Mouse (Mus musculus) left cerebral cortex, postnatal 14 days (tissue): ENCODE data around the gene Emc8. TPM values are rescaled to one million over a fixed set of nuclear protein-coding genes. Genes with fewer than 3 reads are reported as not detected.
A peak's percentile ranks its signal among the peaks of the same experiment; 100 is the strongest.

ENCODE experiments used
- DNase-seq, 2 experiments: peaks; one replicate each; pipeline ENCODE4 v3.0.0; 2021 to 2022; ENCODE audit warnings: low spot score in 2 of 2, mixed read lengths in 1 of 2
- intact Hi-C: fragments of 180-260 bp; cut with DNase I; formaldehyde crosslinking; loops from one replicate; pipeline ENCODE4 v1.15.1; 2025
- total RNA-seq, 2 experiments: library from RNA; stranded (reverse); gene quantifications; 2 replicates each; pipeline ENCODE4 v1.2.3; 2021

Gene Emc8
- total RNA-seq, 2 experiments from 2014 or later, result 72.6 to 78.6 TPM

DNA sequence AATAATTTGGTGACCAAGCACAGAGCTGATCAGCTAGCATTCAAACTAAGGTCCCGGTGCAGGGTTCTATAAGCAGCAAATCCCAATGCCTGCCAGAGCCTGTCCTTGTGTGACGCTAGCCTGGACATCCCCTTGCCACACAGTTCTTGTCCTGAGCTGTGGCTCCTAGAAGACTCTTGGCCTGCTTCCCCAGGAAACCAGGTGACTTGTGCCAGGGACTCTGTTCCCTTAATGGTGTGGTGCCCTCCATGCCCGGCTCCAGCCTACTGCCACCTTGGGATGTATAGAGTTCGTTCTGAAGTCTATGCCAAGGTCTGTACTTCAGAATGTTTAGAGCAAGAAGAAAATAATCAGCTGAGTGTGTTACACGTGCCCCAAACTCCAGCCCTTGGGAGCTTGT is 18.2 kb upstream of the Emc8 start:
- intact Hi-C loops, result no loop called here
- DNase-seq, result no peak

DNA sequence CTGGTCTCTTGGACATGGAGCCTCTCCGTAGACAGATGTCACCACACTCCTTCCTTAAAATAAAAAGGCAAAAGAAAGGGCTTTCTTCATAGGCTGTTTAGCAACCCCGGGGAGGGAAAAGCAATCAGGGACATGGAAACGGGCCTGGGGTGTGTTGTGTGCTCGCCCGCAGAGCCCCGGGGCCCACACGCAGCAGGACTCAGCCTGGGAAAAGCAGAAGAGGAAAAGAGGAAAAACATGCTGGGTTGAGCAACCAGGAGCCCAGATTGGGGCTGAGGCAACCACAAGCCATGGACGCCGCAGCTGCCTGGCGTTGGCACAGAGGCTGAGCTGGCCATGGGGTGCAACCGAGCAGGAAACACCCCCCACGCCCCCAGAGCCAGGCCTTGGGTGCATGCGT is 17.7 kb upstream of the Emc8 start:
- intact Hi-C loops, result no loop called here
- DNase-seq, result no peak

DNA sequence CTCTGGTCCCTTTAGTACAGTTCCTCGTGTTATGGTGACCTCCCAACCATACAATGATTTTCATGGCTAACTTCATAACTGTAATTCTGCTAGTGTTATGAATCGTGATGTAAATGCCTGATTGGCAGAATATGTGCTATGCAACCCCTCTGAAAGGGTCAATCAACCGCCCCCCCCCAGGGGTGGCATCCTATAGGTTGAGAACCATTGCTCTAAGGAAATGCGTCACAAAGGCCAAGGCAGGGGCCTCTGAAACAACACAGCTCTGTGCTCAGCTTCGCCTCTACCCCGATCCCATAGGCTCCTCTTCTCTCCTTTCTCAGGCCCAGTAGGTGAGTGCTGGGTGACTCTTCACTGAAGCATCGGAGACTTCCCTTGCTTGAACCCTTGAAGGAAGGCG is 17.2 kb upstream of the Emc8 start:
- no peak for DNase-seq
- intact Hi-C loops, result no loop called here

DNA sequence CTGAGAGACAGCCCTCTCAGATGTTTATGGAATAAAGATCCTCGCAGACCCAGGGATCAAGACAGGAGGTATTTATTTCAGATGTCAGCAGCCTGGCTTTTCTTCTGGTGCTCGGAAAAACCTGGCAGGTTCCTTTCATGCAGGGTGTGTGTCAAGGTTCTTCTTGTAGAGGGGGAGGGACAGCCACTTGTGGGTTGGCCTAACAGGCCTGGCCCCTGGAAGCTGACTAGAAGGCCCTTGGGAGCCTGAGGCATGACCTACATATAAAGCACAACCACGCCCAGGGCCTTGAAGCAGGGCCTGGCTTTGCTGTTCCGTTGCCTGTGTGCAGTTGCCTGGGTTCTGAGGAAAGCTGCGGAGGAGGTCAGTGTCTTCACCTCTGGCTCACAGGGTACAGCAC is 16.7 kb upstream of the Emc8 start:
- DNase-seq, result no peak
- intact Hi-C loops, result no loop called here

DNA sequence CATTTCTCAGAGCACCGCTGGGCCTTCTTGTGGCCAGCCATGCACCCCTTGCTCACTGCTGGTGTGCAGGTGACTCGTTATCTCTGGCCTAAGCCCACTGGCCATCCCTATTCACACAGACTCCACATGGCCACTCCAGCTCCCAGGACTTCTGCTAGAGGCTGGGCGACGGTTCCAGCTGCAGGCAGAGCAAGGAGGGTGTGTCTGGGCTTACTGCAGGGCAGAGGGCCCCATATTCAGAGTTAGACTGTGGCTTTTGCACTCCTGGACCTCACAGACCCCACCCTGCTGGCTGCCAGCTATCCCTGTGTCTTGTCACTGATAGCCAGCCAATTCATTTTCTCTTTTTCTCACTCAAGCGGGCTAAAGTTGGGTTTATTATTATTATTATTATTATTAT is 15.7 kb upstream of the Emc8 start:
- DNase-seq, result no peak
- intact Hi-C loops, result loop anchor here (5.0 kb wide), 1 partner anchor 408 kb away; no protein-coding TSS in a partner anchor

DNA sequence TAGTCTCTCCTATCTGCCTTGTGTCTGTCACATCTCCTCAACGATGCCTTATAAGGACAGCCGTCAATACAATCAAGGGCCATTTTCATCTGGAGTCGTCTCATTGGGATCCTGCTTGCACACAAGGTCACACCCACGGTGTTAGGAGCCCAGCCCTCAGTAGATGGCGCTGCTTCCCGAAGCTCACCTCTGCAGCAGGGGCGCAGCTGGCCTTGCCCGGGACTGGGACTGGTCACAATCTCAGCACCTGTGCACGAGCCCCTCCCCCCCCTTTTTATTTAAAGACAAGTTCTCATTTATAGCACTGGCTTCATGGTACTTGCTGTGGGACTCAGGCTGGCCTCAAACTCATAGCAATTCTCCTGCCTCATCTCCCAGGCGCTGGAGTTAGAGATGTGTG is 15.2 kb upstream of the Emc8 start:
- DNase-seq, result peak in 1 of 2 experiments; percentile 64
- intact Hi-C loops, result loop anchor here (5.0 kb wide), 1 partner anchor 409 kb away; no protein-coding TSS in a partner anchor

DNA sequence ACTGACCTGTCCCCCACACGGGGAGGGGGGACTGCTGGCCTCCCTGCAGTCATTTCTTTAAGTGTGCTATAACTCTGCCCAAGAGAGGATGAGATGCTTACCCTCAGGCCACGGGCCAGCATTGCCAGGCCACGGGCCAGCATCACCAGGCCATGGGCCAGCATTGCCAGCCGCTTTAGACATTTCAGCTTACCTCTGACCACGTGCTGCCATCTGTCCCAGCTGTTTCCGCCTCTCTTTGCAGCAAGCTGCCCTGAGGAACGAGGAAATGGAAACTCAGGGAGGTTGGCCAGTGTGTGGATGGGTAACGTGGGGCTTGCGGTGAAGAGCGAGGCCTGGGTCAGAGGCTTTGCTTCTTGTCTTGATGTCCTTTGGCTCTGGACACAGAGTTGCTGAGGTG is 12.7 kb upstream of the Emc8 start:
- intact Hi-C loops, result loop anchor here (5.0 kb wide), 1 partner anchor 411 kb away; no protein-coding TSS in a partner anchor
- no peak for DNase-seq

DNA sequence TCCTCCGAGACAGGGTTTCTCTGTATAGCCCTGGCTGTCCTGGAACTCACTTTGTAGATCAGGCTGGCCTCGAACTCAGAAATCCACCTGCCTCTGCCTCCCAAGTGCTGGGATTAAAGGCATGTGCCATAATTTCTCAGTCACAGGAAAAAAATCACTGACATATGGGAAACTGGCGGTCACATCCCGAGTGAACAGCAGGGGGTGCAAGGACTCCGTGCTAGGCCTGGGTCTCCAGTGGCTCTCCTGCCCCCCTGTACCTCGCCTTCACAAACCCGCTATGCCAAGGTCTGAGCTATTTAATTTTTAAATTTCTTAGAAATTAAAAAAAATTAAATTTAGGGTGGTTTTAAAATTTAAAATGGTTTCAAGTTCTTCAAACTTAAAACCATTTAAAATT is 12.0 kb upstream of the Emc8 start:
- peak in 1 of 2 experiments; percentile 66 for DNase-seq
- intact Hi-C loops, result loop anchor here (1.0 to 5.0 kb wide), 2 partner anchors 116 to 412 kb away; no protein-coding TSS in a partner anchor

DNA sequence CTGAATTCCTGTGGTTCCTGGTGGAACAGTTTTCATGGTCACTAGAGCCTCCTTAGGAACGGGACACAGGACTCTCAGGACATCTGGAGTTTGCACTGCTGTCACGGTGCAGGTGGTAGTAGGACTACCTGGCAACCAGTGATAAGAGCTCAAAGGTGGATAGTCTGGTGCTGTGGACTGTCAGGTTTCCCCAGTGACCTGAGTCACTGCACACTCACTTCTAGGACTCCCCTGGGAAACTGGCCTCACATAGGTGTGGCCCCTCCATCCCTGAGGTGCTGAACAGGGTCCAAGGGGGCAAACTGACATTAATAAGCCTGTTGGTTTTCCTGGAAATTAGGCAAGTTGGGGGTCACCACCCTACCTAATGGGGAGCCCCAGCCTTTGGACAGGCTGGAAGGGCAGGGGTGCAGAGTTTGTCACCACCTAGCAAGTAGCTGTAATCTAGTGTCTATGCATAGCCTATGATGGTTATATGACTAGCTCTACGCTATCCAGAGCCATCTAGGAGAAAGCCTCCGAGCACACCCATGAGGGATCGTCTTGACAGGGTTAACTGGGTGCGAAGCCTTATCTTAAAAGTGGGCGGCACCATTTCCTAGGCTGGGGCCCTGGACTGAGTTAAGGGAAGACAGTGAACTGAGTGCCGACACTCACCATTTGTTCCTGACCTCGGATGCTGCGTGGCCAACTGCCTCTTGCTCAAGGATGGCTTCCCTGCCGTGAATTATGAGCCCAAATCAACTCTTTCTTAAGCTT is 11.4 kb upstream of the Emc8 start:
- intact Hi-C loops, result loop anchor here (1.0 to 5.0 kb wide), 3 partner anchors 57 to 412 kb away; partner anchors contain the start of gene Irf8

DNA sequence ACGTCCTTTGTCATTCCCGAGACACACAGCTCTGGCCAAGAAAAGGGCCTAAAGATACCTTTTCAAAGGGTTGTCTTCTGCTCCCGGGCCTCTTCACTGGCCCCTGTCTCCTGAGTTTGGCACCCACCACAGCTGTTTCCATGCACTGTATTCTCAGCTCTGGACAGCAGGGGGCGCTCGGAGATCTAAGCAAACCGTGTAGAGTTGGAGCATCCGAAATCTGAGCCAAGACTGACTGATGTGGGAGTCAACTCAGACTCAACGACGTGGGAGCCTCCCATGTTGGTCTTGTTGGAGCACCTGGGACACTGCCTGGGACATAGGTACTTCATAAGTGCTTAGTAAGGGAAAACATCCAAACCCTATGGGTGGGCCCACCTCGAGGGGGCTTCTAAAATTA is 10.1 kb upstream of the Emc8 start:
- intact Hi-C loops, result loop anchor here (5.0 kb wide), 1 partner anchor 59 kb away; the partner anchor contains the start of gene Irf8
- DNase-seq, result peak; percentile 91 to 92

More for the DNA sequence above, 11.4 kb upstream of the Emc8 start:
- no peak for DNase-seq

DNA sequence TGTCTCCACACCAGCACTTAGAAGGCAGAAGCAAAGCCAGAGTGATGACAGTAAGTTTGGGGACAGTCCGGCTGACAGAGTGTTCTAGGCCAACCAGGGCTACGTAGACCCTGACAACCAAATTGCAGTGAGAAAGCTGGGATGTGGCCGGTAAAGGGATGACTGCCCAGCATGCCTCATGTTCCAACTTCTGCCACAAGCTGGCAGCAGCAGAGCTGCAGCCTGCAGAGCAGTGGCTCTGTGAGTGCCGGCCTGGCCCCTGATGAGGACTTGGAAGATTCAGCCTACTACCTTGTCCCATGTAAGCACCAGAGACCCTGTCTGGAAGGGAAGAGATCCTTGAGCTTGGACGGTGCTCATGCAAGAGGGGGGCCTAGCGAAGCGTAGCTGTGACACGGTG is 7.3 kb upstream of the Emc8 start:
- intact Hi-C loops, result loop anchor here (5.0 kb wide), 1 partner anchor 62 kb away; the partner anchor contains the start of gene Irf8

DNA sequence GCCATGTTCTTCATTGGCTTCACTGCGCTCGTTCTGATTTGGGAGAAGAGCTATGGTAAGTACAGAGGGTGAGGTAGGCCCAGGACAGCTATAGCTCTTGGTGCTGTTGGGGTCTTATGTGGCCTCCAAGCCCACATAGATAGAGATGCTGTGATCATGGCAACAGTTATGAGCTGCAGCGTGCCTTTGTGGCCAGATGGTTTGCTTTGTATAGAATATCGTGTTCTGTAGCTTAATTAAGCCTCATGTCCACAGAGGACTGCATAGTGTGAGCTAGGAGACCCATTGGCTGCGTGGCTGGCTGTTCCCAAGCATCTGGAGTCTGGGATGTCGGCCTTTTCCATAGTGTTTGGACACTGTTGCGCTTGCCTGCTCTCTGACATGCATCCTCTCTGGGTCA is 4.9 kb upstream of the Emc8 start:
- DNase-seq, result peak; percentile 38 to 77
- intact Hi-C loops, result no loop called here

More for the DNA sequence above, 7.3 kb upstream of the Emc8 start:
- no peak for DNase-seq

DNA sequence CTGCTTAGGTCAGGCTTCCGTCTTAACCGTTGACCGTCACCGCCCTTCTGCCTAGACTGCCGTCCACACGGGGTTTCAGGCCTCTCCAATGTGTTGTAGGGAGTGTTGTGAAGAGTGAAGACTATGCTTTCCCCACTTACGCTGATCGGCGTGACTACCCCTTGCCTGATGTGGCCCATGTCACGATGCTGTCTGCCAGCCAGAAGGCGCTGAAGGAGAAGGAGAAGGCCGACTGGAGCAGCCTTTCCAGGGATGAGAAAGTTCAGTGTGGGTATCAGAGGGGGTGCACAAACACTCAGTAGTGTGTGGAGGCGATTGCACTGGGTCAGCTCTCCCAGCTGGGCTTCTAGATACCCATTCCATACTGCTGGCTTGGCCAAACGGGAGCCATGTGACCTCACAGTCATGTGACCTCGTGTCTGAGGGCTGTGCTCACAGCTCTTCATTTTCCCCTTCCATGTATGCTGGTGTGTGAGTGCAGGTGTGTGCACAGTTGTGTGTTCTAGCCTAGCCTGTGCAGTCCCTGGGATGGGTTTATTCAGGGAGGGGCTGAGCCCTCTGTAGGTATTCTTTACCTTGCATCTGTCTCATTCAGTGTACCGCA is 4.4 kb upstream of the Emc8 start:
- intact Hi-C loops, result no loop called here
- no peak for DNase-seq

DNA sequence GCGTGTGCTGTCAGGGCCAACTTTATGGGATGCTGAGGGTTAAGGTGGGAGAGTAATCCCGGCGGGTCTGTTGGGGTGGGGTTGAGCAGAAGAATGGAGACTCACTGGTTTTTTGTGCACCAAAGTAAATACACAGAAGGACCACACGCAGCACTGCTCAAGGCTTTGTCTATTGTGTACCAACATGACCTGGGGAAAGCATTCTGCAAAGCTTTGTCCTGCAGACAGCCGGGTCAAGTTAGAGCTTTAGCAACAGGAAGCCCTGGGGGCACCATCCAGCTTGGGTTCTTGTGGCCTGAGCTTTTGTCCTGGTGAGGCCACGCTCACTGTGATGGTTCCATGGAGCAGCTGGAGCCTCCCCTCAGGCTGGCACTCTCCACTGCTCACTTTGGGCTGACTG is 3.4 kb upstream of the Emc8 start:
- no peak for DNase-seq
- intact Hi-C loops, result no loop called here

DNA sequence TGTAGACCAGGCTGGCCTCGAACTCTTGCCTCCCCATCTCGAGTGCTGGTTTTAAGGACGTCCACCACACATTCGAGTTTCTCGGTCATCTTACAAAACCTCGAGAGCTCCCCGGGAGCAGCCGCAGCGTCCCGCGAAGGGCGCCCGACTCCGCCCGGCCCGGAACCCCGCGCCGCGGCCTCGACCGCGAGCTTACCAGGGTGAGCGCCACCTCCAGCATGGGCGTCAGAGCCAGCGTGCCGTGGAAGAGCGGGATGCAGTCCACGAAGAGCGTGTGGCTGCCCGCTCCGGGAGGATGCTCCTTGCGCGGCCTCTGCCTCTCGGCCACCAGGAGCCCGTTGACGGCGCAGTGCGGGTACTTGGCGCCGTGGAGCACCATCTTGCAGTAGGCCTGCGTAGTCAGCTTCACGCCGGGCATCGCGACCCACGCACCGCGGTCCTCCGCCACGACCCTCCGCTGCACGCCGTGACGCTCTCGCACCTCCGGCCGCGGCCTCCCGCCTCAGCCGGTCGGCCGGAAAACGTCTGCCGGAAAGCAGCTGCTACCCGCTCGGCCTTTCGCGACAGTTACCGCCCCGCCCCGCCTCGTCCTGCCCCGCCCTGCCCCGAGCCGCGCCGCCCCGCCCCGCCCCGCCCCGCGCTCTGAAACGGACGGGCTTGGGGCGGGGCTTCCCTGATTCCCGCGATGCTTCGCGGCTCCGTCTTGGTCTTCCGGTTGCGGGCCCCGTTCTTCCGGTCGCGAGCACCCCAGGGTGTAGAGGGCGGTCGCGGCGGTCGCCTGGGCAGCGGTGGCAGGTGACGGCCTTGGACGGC is 606 bp downstream of the Emc8 start, which contains the start of the genes Gm27021 and Cox4i1:
Gene Gm27021 (minus strand): TSS at position 519 of the 813 bp plus-strand sequence.
Gene Cox4i1 (plus strand): TSS at position 662 of the 813 bp plus-strand sequence.
- intact Hi-C loops, result no loop called here
- peak; percentile 91 to 92 for DNase-seq

DNA sequence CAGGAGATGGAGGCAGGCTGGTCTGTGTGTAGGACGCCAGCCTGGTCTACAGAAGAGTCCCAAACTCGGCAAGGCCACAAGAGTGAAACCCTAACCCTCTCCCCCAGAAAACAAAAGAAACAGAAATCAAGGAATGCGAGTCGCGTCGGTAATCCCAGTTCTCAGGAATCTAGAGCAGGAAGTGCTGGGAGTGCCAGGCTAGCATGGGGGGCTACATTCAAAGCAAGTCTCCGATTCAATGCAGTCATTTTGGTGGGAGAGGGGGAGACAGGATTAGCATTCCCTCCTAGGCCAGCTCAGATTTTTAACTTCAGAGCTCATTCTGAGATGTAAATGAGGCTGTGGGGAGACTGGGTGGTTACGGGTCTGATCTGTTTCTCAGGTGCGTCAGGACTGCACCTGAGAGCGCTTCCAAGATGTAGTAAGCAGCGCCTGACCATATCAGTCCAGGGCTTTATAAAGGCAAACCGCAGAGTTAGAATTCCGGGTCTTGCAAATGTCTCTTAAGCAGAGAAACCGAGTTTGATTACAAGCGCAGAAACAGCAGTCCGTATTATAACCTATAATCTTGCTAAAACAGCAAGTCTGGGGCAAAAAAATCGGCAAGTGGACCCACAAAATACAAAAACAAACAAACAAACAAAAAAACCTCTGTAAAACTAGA is 1.4 kb downstream of the Emc8 start:
- intact Hi-C loops, result no loop called here
- no peak for DNase-seq

DNA sequence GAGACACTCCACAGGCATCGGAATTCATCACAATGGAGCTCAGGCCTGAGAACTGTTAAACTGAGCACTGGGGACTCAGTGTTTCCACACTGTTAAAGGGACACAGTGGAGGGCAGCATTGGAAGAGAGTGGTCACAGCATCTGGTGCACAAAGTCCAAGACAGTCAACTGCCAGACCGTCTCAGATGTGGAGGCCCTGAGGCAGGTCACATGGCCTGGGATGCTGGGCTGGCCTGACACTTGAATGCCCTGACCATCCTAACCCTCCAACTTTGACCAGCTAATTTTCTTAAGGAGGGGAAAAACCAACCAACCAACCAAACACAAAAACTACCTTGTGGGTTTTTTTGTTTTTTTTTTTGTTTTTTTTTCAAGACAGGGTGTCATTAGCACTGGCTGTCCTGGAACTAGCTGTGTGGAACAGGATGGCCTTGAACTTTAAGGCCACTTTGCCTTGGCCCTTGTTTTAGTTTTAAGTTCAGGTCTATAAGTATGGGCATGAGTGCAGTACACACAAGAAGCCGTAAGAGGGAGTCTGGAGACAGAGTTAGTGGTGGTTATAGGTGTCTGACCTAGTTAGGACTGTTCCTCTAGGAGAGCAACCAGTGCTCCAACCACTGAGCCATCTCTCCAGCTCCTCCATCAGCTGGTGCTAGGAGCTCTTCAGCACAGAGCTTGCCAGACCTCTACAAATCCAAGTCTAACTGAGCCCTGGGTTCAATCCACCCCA is 2.5 kb downstream of the Emc8 start:
- intact Hi-C loops, result no loop called here

DNA sequence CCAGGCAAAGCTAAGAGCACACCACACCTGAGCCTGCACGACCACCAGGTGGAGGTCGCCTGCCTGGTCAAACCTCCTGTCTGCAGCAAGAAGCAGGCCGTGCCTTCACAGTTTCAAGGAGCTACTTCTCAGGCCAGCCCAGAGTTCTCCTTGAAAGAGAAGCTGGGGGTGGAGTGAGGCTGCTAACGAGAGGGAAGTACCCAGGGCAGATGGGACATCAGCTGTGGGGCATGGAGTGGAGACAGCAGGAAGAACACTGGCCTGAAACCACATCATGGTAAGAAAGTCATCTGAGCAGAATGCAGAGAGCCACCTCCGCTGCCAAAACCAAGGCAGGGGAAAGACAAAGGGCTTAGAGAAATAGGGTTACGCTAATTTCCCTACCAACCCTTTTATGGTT is 3.8 kb downstream of the Emc8 start:
- intact Hi-C loops, result no loop called here
- DNase-seq, result no peak

More for the DNA sequence above, 2.5 kb downstream of the Emc8 start:
- peak in 1 of 2 experiments; percentile 41 for DNase-seq

DNA sequence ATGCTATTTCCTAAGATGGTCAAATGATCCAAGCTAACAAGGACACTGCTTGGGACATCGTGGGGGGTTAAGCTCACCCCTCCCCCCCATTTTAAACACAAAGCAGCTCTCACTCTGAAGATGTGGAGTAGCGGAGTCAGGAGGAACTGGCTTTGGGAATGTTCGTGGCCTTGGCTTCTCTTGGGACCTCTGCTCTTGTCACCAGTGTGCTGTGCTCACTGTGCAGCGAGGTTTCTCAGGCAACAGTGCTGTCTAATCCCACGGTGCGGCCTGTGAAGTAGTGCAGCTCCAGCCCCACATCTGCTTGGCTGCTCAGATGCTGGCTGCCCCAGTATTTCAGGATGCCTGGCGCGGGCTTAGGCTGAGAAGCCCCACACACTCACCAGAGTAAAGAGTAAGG is 11.0 kb downstream of the Emc8 start:
- intact Hi-C loops, result no loop called here
- no peak for DNase-seq
